Mouse (Mus musculus) heart, adult 2 months (tissue): ENCODE results near the gene Gm20388.

Experiments used
- EP300 ChIP-seq: fragments of 200-500 bp; IDR thresholded peaks from 2 replicates; pipeline ENCODE4 v1.6.1; 2011; ENCODE audit warnings: low read depth, low read length, control low read depth; ENCODE audit not compliant: insufficient read depth
- POLR2A ChIP-seq: fragments of 200-500 bp; IDR thresholded peaks from 2 replicates; pipeline ENCODE4 v1.6.1; 2011; ENCODE audit warnings: mild to moderate bottlenecking, low read depth, low read length, control low read depth; ENCODE audit not compliant: insufficient read depth

DNA sequence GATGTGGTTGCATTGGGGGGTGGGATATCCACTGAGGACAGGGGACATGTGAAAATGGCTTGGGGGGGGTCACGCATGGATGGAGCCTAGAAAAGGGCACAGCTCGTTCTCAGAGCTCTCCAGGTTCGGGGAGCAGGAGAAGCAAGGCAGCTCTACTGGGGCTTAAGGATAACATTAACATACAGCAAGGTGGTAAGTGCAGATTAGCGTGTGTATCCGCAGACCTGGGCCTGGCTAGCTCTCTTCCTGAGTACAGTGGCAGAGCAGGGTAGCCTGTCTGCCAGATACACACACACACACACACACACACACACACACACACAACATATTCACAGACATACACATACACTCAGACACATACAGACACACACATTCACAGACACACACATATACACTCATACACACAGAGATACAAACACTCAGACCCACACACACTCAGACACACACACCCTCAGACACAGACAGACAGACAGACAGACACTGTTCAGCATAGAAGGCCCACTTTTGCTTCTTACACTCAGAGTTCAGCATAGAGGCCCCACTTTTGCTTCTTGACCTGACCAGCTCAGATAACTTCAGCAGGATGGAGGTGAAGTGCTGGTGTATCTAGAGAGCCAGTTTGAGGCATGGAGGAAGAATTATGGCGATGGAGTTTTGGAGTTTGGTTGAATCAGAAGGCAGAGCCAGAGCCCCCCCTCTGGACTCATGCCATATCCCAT lies 2708.2 kb downstream of the Gm20388 start:
- TF ChIP-seq POLR2A (no peak), EP300 (no peak)
